Mouse (Mus musculus) E14TG2a.4 (cell line): ENCODE results near the gene Dcpp2.

Experiments used
- CTCF ChIP-seq: conservative IDR thresholded peaks from 2 replicates; pipeline ENCODE4 v1.5.1; 2014; ENCODE audit warnings: low read length
- POU5F1 ChIP-seq: IDR thresholded peaks from 2 replicates; pipeline ENCODE4 v1.6.1; 2014; ENCODE audit warnings: low read length, borderline replicate concordance

DNA sequence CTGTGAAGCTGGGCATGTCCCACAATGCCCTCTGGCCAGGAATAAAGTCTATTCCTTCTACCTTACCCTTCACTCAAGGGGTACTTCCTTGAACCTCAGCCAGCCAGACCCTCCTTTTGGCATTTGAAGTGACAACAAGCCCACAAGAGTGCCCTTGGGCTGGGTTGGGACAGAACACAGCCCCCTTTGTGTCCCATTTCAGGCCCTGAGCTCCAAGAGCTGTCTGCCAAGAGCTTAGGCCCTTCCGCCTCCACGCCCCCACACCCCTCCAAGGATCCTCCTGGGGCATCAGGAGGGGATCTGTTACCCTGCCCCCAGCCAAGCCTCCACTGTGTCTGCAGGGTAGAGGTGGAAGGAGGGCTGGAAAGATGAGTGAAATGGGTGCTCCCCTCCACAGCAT is 3.5 kb upstream of the Dcpp2 start:
- TF ChIP-seq CTCF (no peak), POU5F1 (no peak)
